Mouse (Mus musculus): ENCODE results near the gene Stxbp1. TPM values are rescaled to one million over a fixed set of nuclear protein-coding genes. Genes with fewer than 3 reads are reported as not detected.

The Stxbp1 gene
- 5.4 and 8.4 TPM in 2 replicates for polyA plus RNA-seq (2012)

DNA sequence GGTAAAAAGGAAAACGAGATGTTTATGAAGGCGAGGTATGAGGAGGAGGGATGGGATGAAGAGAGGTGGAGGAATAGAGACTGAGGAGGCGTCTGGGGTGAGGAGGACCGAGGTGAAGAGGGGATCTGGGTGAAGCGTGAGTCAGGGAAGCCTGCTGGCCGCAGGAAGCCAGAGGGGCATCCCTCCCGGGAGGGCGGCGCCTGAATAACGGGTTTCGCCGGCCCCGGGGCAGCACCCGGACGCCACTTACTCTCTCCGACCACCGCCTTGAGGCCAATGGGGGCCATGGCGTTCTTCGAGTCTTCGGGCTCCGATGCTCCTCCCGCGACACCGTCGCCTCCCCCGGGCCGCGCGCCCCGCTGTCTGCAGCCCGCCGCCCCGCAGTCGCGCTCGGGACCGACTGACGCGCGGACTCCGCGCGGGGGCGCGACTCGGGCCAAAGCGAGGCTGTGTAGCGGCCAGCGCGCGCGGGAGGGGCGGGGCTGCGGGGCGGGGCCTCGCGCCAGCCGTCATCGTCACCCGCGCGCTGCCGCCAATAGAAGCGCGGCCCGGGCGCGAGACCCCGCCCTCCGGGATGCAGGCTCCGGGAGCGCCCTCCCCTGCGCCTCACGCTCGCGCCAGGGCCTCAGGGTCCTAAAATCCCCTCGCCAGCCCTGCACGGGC is at the start of gene Stxbp1:
TSS of gene Stxbp1 (minus strand) at position 441 of the 663 bp plus-strand sequence.

DNA sequence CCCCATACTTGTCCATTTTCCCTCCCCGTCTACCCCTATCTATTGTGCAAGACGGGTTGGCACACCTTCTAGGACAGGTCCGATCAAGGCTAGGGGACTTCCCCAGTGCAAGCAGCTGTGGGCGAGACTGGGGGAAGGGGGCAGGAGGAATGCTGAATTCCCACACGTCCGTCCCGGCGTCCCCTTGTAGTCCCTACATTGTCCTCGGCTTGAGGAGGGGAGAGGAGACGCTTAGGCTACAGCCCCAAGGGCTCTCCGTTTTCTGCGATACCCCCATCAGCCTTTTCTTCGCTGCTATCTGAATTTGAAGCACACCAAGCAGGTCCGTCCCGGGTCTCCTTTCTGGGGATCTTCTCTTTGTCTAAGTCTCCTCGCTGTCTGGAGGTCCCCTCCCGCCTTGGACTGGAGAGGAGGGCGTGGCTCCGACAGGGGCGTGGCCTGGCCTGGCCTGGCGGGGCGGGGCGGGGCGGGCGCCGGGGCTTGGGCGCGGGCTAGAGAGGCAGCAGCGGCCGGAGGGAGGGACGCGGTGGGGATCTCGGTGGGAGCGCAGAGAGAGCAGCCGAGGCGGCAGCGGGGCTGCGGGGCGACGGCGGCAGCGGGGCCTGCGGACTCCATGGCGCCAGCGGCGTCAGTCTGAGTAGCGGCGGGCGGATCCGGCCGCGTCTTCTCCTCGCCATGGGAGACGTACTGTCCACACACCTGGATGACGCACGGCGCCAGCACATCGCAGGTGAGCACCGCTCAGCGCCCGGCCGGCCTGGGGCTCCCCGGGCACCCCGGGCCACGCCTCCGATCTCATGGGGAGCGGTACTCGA is 28.8 kb upstream of the Stxbp1 start, which contains the start of gene Fam129b:
TSS of gene Fam129b (plus strand) at position 440 of the 815 bp plus-strand sequence.

DNA sequence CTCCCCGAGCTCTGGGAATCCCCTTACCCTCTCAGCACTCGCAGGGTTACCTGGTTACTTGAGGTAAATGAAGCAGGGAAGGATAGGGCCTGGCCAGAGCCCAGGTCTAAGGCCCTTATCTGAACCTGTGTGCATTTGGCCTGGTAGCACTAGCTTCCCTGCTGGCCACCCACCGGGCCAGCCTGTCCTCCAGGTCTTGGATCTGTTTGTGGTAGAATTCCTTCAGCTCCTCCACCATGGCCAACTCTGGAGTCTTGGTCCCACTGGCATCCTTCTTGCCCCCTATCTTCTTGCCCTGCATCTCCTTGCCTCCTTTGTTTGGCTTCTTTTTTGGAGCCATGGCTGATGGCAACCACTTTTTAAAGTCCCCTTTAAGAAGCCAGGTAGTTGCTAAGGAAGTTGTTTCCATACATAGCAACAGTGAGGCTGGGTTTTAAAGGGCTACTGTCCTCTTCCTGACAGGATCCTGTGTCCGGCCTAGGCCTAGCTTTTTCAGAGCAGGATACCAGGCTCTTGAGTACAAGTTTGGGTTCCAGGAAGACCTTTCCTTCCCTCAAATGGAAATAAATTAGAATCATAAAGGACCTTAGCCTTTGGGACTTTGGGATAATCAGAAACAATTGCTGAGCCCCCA is 62.9 kb downstream of the Stxbp1 start, which contains the start of gene Cfap157:
TSS of gene Cfap157 (minus strand) at position 381 of the 634 bp plus-strand sequence.

DNA sequence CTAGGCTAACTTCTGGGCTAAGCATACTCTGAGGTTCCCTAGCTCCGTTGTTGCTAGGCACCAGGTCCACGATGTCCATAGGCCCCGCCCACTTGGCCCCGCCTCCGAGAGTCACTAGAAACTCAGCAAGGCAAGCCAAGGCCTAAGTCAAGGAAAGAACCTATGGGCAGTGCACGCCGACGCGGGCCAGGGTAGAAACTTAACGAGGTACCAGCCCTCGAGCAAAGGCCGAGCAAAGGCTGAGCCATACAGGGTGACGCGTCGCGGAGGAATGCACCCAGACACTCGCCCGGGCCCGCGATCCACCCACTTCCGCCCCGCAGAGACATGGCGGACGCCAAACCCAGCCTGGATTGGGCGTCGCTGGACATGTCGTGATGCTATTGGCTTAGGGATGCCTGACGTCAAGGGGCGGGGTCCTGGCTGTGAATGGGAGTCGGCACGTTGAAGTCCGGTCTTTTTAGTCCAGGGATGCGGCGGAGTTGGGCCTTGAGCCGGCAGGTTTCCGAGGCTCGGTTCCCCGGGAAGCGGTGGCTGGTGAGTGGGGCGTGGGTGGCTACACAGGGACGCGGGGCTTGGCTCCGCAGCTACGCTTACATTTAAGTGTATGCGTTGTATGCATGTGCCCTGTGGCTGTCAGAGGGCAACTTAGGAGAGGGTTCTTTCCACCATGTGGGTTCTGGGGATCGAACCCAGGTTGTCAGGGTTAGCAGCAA is 71.5 kb downstream of the Stxbp1 start, which contains the start of the genes Ttc16 and Ptrh1:
TSS of gene Ttc16 (minus strand) at position 275 of the 716 bp plus-strand sequence.
TSS of gene Ptrh1 (plus strand) at position 428 of the 716 bp plus-strand sequence.

DNA sequence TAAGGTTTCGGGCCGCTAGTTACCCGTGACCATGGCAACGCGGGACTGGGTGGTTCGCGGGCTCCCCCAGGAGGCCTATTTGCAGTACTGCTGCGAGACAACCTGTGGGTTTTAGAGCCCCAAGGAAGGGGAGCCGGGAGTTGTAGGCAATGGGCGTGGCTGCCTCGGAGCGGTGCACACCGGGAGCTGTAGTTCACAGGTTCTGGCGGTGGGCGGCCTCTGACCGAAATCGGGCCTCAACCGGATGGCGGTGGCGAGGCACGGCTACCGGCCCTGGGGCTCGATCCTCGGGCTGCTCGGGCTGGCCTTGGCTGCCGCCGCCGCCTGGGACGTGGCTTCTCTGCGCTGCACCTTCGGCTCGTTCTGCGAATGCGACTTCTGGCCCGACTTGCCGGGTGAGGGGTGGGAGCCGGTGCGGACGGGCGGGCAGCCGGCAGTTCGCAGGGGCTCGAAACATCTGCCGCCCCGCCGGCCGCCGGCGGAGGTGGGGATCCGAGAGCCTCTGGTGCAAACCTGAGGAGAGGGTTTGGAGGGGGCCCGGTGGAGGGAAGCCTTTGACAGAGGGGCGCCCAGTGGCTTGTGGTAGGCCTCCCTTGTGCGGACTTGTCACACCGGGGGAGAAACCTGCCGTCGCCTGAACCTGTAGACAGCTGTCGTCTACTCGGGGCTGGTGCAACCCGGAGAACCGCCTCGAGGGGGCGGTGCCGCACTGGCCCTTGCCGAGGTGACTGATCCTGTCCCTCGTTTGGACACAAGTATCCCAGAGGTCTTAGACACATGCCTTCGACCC is 89.8 kb downstream of the Stxbp1 start, which contains the start of gene Tor2a:
TSS of gene Tor2a (plus strand) at position 179 of the 790 bp plus-strand sequence.

DNA sequence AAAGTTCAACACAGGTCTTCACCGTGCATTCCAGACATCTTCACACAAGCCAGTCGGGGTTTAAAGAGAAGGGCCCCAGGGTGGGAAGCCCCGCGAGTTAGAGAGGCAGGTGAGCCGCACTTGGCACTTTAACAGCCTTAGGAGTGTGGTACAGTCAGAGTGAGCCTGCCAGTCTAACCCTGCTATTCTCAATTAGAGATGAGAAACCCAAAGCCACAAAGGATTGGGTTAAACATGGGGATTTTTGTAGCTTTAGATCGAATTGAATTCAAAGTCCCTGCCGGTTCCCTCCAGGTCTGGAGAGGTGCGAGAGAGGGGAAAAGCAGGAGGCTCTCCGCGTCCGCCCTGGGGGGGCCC is 106.2 kb downstream of the Stxbp1 start, which contains the start of gene 6330409D20Rik:
TSS of gene 6330409D20Rik (minus strand) at position 101 of the 357 bp plus-strand sequence.

Other genes with a start within 250 kb of the Stxbp1 start
- gene St6galnac6, start 247.5 kb downstream of the Stxbp1 start, polyA plus RNA-seq (2012): 45.6 and 49.4 TPM in 2 replicates
- gene Ak1, start 225.5 kb downstream of the Stxbp1 start, polyA plus RNA-seq (2012): 1.7 and 1.8 TPM in 2 replicates
- 118 and 140 TPM in 2 replicates for gene Eng, start 200.7 kb downstream of the Stxbp1 start, polyA plus RNA-seq (2012)
- gene Fpgs, start 143.1 kb downstream of the Stxbp1 start, polyA plus RNA-seq (2012): 78.9 and 81.0 TPM in 2 replicates
- gene Cdk9, start 134.2 kb downstream of the Stxbp1 start, polyA plus RNA-seq (2012): 176 and 211 TPM in 2 replicates
- 27.2 and 35.4 TPM in 2 replicates for gene Sh2d3c, start 126.2 kb downstream of the Stxbp1 start, polyA plus RNA-seq (2012)
- not detected in 2 replicates for gene 6330409D20Rik, start 106.2 kb downstream of the Stxbp1 start, polyA plus RNA-seq (2012)
- 52.2 and 76.1 TPM in 2 replicates for gene Tor2a, start 90.0 kb downstream of the Stxbp1 start, polyA plus RNA-seq (2012)
- gene Ttc16, start 71.6 kb downstream of the Stxbp1 start, polyA plus RNA-seq (2012): 0.08 and 0.30 TPM in 2 replicates
- 4.8 and 6.7 TPM in 2 replicates for gene Ptrh1, start 71.5 kb downstream of the Stxbp1 start, polyA plus RNA-seq (2012)
- gene Cfap157, start 62.8 kb downstream of the Stxbp1 start, polyA plus RNA-seq (2012): not detected in 2 replicates
- 51.5 and 55.0 TPM in 2 replicates for gene Fam129b, start 28.9 kb upstream of the Stxbp1 start, polyA plus RNA-seq (2012)
- gene Rpl12, start 114.3 kb upstream of the Stxbp1 start, polyA plus RNA-seq (2012): 2,433 and 2,621 TPM in 2 replicates
- gene Lrsam1, start 114.4 kb upstream of the Stxbp1 start, polyA plus RNA-seq (2012): 7.9 and 8.8 TPM in 2 replicates
- 47.2 and 49.6 TPM in 2 replicates for gene Slc2a8, start 134.8 kb upstream of the Stxbp1 start, polyA plus RNA-seq (2012)